Mouse (Mus musculus) liver, adult 2 months (tissue): Measurements from ENCODE around the gene Togaram1.

Experiments used
- CTCF ChIP-seq: fragments of 200-500 bp; IDR thresholded peaks from 2 replicates; pipeline ENCODE4 v1.5.1; 2011; ENCODE audit warnings: low read depth, low read length, control low read depth
- POLR2A ChIP-seq: fragments of 200-500 bp; IDR thresholded peaks from 2 replicates; pipeline ENCODE4 v1.6.1; 2011; ENCODE audit warnings: low read length, control low read depth; ENCODE audit not compliant: insufficient read depth; ENCODE audit errors: extremely low read depth

DNA sequence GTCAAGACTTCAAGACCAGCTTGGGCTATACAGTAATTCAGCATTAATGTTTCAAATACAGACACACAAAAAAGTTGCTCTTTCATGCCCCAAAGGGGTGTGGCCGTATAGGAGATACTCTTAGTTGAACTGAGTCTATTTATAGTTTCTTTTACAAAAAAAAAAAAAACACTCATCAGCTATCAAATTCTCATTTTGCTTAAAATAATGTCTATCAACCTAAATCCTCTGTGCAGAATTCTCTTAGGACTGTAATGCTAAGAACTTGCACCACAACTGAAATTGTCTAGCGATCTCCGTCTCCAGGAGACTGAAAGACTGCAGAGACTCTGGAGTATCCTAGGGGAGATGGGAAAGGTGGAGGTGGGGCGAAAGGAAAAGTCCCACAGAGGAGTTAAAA is 1.0 kb upstream of the Togaram1 start:
- TF ChIP-seq POLR2A (no peak), CTCF (no peak)
